Mouse (Mus musculus) lung, postnatal 0 days (tissue): ENCODE results near the gene Cfap97. TPM values are rescaled to one million over a fixed set of nuclear protein-coding genes. Genes with fewer than 3 reads are reported as not detected.
"Not testable (repeated sequence)": the region's sequence is repeated elsewhere in the genome, so short reads cannot be mapped to it uniquely, and the experiment has no call there.

Experiments
- ATAC-seq: fragments of 200-750 bp; cut with Nextera tagmentation; 2 replicates; pipeline ENCODE4 v1.8.0; 2017; ENCODE audit warnings: moderate library complexity
- DNase-seq: peaks from one replicate; pipeline ENCODE4 v3.0.0-alpha.2; 2016; ENCODE audit warnings: low spot score
- H3K27ac ChIP-seq: fragments of 300-500 bp; sonication (generic); 2 replicates; pipeline ENCODE4 v1.5.1; 2014; ENCODE audit warnings: antibody characterized with exemption, mild to moderate bottlenecking, low read length, mixed read lengths
- H3K27me3 ChIP-seq: fragments of 300-500 bp; sonication (generic); replicated peaks from 2 replicates; pipeline ENCODE4 v1.6.1; 2014; ENCODE audit warnings: low read length, mixed read lengths; ENCODE audit not compliant: insufficient read depth
- H3K36me3 ChIP-seq: fragments of 300-500 bp; sonication (generic); 2 replicates; pipeline ENCODE4 v1.6.1; 2014; ENCODE audit warnings: low read length, mixed read lengths; ENCODE audit not compliant: insufficient read depth
- H3K4me1 ChIP-seq: fragments of 300-500 bp; sonication (generic); 2 replicates; pipeline ENCODE4 v1.6.1; 2014; ENCODE audit warnings: antibody characterized with exemption, low read depth, low read length, mixed read lengths; ENCODE audit not compliant: insufficient read depth
- H3K4me2 ChIP-seq: fragments of 300-500 bp; sonication (generic); replicated peaks from 2 replicates; pipeline ENCODE4 v1.6.1; 2014; ENCODE audit warnings: low read depth, mild to moderate bottlenecking, low read length, moderate library complexity, mixed read lengths
- H3K4me3 ChIP-seq: fragments of 300-500 bp; sonication (generic); 2 replicates; pipeline ENCODE4 v1.5.1; 2014; ENCODE audit warnings: low read depth, low read length
- H3K9ac ChIP-seq: fragments of 300-500 bp; sonication (generic); replicated peaks from 2 replicates; pipeline ENCODE4 v1.6.1; 2014; ENCODE audit warnings: low read depth, mild to moderate bottlenecking
- H3K9me3 ChIP-seq: fragments of 300-500 bp; sonication (generic); 2 replicates; pipeline ENCODE4 v1.6.1; 2016; ENCODE audit warnings: low read length, mixed read lengths
- CTCF ChIP-seq: IDR thresholded peaks from 2 replicates; pipeline ENCODE4 v1.5.1; 2016; ENCODE audit warnings: antibody characterized with exemption, mild to moderate bottlenecking
- EP300 ChIP-seq: IDR thresholded peaks from 2 replicates; pipeline ENCODE4 v1.6.1; 2016; ENCODE audit warnings: antibody characterized with exemption, mild to moderate bottlenecking, control low read depth
- WGBS: fragments of 180-500 bp; shearing (Covaris S2); extraction: QIAGEN DNeasy Blood & Tissue Kit; methylation state at CpG from one replicate; pipeline ENCODE4 v1.1.7; 2014; 5-methylcytosine and 5-hydroxymethylcytosine counted together
- polyA plus RNA-seq: library from polyadenylated mRNA; unstranded; fragments of >200 nt; fragmentation: Nextera tagmentation; extraction: Ambion mirVana; gene quantifications from 2 replicates; pipeline ENCODE4 v1.2.1, GENCODE M21; 2015

The Cfap97 gene
- polyA plus RNA-seq, 1 experiment from 2014 or later, result 25.8 TPM

GRCm38 (mm10) chr8:46122498-46122897, 29.1 kb upstream of the Cfap97 start:
- H3K9ac ChIP-seq, result no peak overlapping the region
- ATAC-seq (no peak), DNase-seq (no peak)
- H3K4me2 ChIP-seq, result no peak overlapping the region
- H3K27me3 ChIP-seq, result no peaks in the 10 kb centered on the region
- TF ChIP-seq EP300 (no peak), CTCF (no peak)
- WGBS, result 93% methylated on average over 2 of the region's 2 CpGs
- no peaks in the 10 kb centered on the region for H3K9me3 ChIP-seq
- H3K36me3 ChIP-seq, result 0 out of 2 replicates have a peak, but pooled peaks cover 10% of the 10 kb centered on the region
- no peaks in the 10 kb centered on the region for H3K4me1 ChIP-seq
- no peak overlapping the region for H3K4me3 ChIP-seq
- H3K27ac ChIP-seq, result no peak overlapping the region

- Histone ChIP-seq H3K9ac (no peak overlapping the region), H3K27me3 (no peaks in the 10 kb centered on the region), H3K4me1 (no peaks in the 10 kb centered on the region; the same call in 1 of the 2 replicates), H3K4me3 (no peak overlapping the region), H3K36me3 (no peaks in the 10 kb centered on the region), H3K4me2 (no peak overlapping the region), H3K9me3 (no peaks in the 10 kb centered on the region), H3K27ac (no peak overlapping the region)
- TF ChIP-seq CTCF (no peak), EP300 (no peak)
- WGBS, result 58% methylated on average over 2 of the region's 2 CpGs
- DNase-seq, result no peak
- ATAC-seq, result no peak
Measured at GRCm38 (mm10) chr8:46130426-46130825, 21.1 kb upstream of the Cfap97 start.

GRCm38 (mm10) chr8:46135546-46135945, 16.0 kb upstream of the Cfap97 start:
- H3K4me2 ChIP-seq, H3K4me3 ChIP-seq, H3K9ac ChIP-seq, H3K36me3 ChIP-seq, H3K27ac ChIP-seq, H3K27me3 ChIP-seq, DNase-seq, ATAC-seq, H3K4me1 ChIP-seq, H3K9me3 ChIP-seq: not testable (repeated sequence)
- 93% methylated on average over 2 of the region's 2 CpGs for WGBS

GRCm38 (mm10) chr8:46137336-46137735, 14.2 kb upstream of the Cfap97 start:
- H3K4me1 ChIP-seq, result peaks cover 5% of the 10 kb centered on the region
- no peaks in the 10 kb centered on the region for H3K36me3 ChIP-seq
- no peak for DNase-seq
- no peak for ATAC-seq
- no peak for TF ChIP-seq CTCF
- TF ChIP-seq EP300, result no peak
- no peak overlapping the region for H3K4me3 ChIP-seq
- H3K27me3 ChIP-seq, result no peaks in the 10 kb centered on the region
- H3K9me3 ChIP-seq, result no peaks in the 10 kb centered on the region
- H3K4me2 ChIP-seq, result no peak overlapping the region
- no peak overlapping the region for H3K27ac ChIP-seq
- H3K9ac ChIP-seq, result no peak overlapping the region
- WGBS, result 77% methylated on average over 1 of the region's 1 CpGs

GRCm38 (mm10) chr8:46137843-46138596, 13.6 kb upstream of the Cfap97 start:
- Histone ChIP-seq H3K36me3 (no peaks in the 10 kb centered on the region), H3K27me3 (no peaks in the 10 kb centered on the region), H3K9me3 (no peaks in the 10 kb centered on the region), H3K9ac (no peak overlapping the region), H3K4me3 (no peak overlapping the region), H3K4me1 (peaks cover 5% of the 10 kb centered on the region), H3K27ac (peak overlapping the region; percentile 21; the same call in 1 of the 2 replicates), H3K4me2 (no peak overlapping the region)
- ATAC-seq, result peak; percentile 89
- WGBS, result 40% methylated on average over 10 of the region's 10 CpGs
- peak; percentile 87 for DNase-seq
- TF ChIP-seq CTCF (no peak), EP300 (peak; percentile 75)

GRCm38 (mm10) chr8:46140376-46141120, 11.0 kb upstream of the Cfap97 start:
- DNase-seq, result no peak
- Histone ChIP-seq H3K4me2 (no peak overlapping the region), H3K9me3 (no peaks in the 10 kb centered on the region), H3K9ac (no peak overlapping the region), H3K36me3 (no peaks in the 10 kb centered on the region), H3K27ac (no peak overlapping the region), H3K4me3 (no peak overlapping the region), H3K27me3 (no peaks in the 10 kb centered on the region), H3K4me1 (peaks cover 13% of the 10 kb centered on the region)
- no peak for TF ChIP-seq CTCF
- no peak for TF ChIP-seq EP300
- no peak for ATAC-seq
- 62% methylated on average over 9 of the region's 9 CpGs for WGBS
